Mouse (Mus musculus) bone marrow, adult 2 months (tissue): ENCODE measurements around the gene Nup35. TPM values are rescaled to one million over a fixed set of nuclear protein-coding genes. Genes with fewer than 3 reads are reported as not detected.

ENCODE experiments used
- H3K27ac ChIP-seq: fragments of 200-500 bp; 2 replicates; pipeline ENCODE4 v1.5.1; 2012; ENCODE audit warnings: low read depth, mild to moderate bottlenecking, control low read depth, inconsistent platforms, low read length; ENCODE audit not compliant: control insufficient read depth, poor library complexity, insufficient read depth
- H3K4me1 ChIP-seq: fragments of 200-500 bp; 2 replicates; pipeline ENCODE4 v1.6.1; 2011; ENCODE audit warnings: low read length; ENCODE audit not compliant: control insufficient read depth, insufficient read depth
- H3K4me3 ChIP-seq: fragments of 200-500 bp; replicated peaks from 2 replicates; pipeline ENCODE3; 2011; ENCODE audit warnings: mild to moderate bottlenecking, low read depth, low read length, control low read depth; ENCODE audit not compliant: control insufficient read depth
- CTCF ChIP-seq: fragments of 200-500 bp; IDR thresholded peaks from 2 replicates; pipeline ENCODE4 v1.5.1; 2011; ENCODE audit warnings: low read length, control low read depth; ENCODE audit not compliant: control insufficient read depth, insufficient read depth
- POLR2A ChIP-seq: fragments of 200-500 bp; IDR thresholded peaks from 2 replicates; pipeline ENCODE4 v1.6.1; 2011; ENCODE audit warnings: low read depth, mild to moderate bottlenecking, control low read depth, low read length, borderline replicate concordance; ENCODE audit not compliant: control insufficient read depth
- WGBS: fragments of 180-500 bp; shearing (Covaris S2); methylation state at CpG from one replicate; pipeline ENCODE4 v1.1.7; 2018; 5-methylcytosine and 5-hydroxymethylcytosine counted together
- polyA plus RNA-seq: library from polyadenylated mRNA; stranded (reverse); fragments of >200 nt; gene quantifications from 2 replicates; pipeline ENCODE4 v1.2.4, GENCODE M21; 2011; ENCODE audit warnings: low replicate concordance; ENCODE audit not compliant: missing spikeins, insufficient read depth, insufficient read length

Nup35 gene
- polyA plus RNA-seq, 1 experiment, result 16.8 TPM

DNA sequence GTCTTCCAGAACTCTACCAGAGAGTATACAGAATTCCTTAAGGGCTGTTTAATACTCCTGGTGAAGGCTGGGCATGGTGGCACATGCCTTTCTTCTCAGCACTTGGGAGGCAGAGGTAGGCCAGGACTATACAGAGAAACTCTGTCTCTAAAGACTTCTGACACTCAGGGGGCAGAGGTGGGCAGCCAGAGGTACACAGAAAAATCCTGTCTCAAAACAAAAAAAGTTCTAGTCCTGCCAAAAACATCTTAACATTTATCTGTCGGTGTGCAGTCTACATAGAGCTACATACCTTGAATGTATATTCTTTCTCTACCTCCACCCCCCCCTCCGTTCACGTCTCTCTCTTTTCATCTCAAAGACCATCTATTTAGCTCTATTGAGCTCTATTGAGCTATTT, 34.7 kb upstream of the Nup35 start:
- WGBS, result 94% methylated on average over 3 of the region's 3 CpGs
- Histone ChIP-seq H3K4me1 (no peaks in the 10 kb centered on the region; the same call in 1 of the 2 replicates), H3K27ac (no peak overlapping the region), H3K4me3 (no peak overlapping the region)
- TF ChIP-seq POLR2A, result no peak
- no peak for TF ChIP-seq CTCF

- H3K27ac ChIP-seq, result no peak overlapping the region
- WGBS, result 70% methylated on average over 4 of the region's 4 CpGs
- no peaks in the 10 kb centered on the region for H3K4me1 ChIP-seq
- no peak overlapping the region for H3K4me3 ChIP-seq
- TF ChIP-seq CTCF (no peak), POLR2A (no peak)
These were observed 22.7 kb upstream of the Nup35 start for GRCm38 (mm10) chr2:80594215-80594918.

- WGBS, result 71% methylated on average over 5 of the region's 5 CpGs
- no peak overlapping the region for H3K27ac ChIP-seq
- H3K4me3 ChIP-seq, result no peak overlapping the region
- H3K4me1 ChIP-seq, result no peaks in the 10 kb centered on the region
- TF ChIP-seq POLR2A (no peak), CTCF (no peak)
These were observed 20.1 kb upstream of the Nup35 start for GRCm38 (mm10) chr2:80596960-80597359.

- Histone ChIP-seq H3K4me1 (no peaks in the 10 kb centered on the region), H3K4me3 (no peak overlapping the region), H3K27ac (no peak overlapping the region)
- TF ChIP-seq POLR2A, result no peak
- no peak for TF ChIP-seq CTCF
- WGBS, result 75% methylated on average over 3 of the region's 3 CpGs
These were observed 17.2 kb upstream of the Nup35 start for GRCm38 (mm10) chr2:80599850-80600249.

GRCm38 (mm10) chr2:80600611-80601010, 16.4 kb upstream of the Nup35 start:
- Histone ChIP-seq H3K4me3 (no peak overlapping the region), H3K4me1 (no peaks in the 10 kb centered on the region), H3K27ac (no peak overlapping the region)
- TF ChIP-seq CTCF, result no peak
- TF ChIP-seq POLR2A, result no peak

DNA sequence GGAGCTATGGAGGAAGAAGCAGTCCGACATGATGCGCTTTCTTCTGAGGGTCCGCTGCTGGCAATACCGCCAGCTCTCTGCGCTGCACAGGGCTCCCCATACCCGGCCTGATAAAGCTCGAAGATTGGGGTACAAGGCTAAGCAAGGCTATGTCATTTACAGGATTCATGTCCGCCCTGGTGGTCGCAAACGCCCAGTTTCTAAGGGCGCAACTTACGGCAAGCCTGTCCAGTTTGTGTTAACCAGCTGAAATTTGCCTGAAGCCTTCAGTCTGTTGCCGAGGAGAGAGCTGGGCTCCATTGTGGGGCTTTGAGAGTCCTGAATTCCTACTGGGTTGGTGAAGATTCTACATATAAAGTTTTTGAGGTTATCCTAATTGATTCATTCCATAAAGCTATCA, 14.3 kb upstream of the Nup35 start:
- WGBS, result 85% methylated on average over 13 of the region's 13 CpGs
- no peaks in the 10 kb centered on the region for H3K4me1 ChIP-seq
- no peak overlapping the region for H3K27ac ChIP-seq
- H3K4me3 ChIP-seq, result no peak overlapping the region
- no peak for TF ChIP-seq CTCF
- TF ChIP-seq POLR2A, result no peak

DNA sequence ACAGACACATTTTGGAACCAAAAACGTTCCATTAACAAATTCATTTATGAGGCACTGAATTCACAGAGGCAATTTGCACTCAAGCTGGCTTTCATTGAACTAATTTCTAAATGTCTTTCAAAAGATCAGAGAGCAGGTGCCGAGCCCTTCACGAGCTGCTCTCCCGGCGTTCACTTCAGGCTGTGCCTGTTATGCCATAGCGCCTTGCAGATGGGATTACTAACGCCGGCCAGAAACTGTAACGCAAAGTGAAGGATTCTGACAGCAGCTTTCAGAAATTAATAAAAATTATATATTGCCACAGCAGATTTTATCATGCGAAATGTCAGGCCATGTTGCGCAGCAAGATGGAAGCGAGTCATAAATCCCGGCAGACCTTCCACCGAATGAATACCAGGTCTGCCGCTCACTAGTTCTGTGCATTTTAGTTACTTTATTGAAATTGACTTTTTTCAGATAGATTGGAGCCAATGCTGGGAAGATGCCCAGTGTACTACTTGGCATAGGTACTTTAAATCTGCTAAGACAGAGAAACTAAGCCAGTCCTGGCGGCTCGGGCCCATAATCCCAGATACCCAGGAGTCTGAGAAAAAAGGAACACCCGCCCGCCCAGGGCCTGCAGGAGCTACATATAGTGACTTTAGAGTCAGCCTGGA, 13.1 kb upstream of the Nup35 start:
- TF ChIP-seq CTCF, result no peak
- no peak overlapping the region for H3K27ac ChIP-seq
- 92% methylated on average over 19 of the region's 19 CpGs for WGBS
- no peak overlapping the region for H3K4me3 ChIP-seq
- H3K4me1 ChIP-seq, result no peaks in the 10 kb centered on the region

DNA sequence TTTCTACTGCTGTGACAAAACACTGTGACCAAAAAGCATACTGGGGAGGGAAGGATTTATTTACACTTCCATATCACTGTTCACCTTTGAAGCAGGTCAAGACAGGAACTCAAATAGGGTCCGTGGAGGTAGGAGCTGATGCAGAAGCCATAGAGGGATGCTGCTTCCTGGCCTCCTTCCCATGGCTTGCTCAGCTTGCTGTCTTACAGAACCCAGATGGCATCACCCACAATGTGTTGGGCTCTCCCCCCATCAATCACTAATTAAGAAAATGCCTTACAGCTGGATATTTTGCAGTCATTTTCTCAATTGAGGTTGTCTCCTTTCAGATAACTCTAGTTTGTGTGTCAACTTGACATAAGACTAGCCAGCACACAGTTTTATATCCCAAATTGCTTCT, 4.8 kb upstream of the Nup35 start:
- no peak for TF ChIP-seq CTCF
- TF ChIP-seq POLR2A, result no peak
- 72% methylated on average over 1 of the region's 1 CpGs for WGBS
- H3K27ac ChIP-seq, result no peak overlapping the region
- no peaks in the 10 kb centered on the region for H3K4me1 ChIP-seq
- H3K4me3 ChIP-seq, result no peak overlapping the region
